ENCODE assay signal across 8 mouse cellular contexts in genomic region chr2:118882840-118883679, GRCm38 (mm10). TPM values are rescaled to one million over a fixed set of nuclear protein-coding genes. Genes with fewer than 3 reads are reported as not detected.
DNase-seq lines count a peak whose midpoint lies in the region; ATAC-seq and TF ChIP-seq lines count a peak whose summit lies in the region.

No protein-coding gene starts in this region.

- peak overlapping the region; percentile 80 for H3K4me2 ChIP-seq in hindbrain, postnatal 0 days (ENCODE audit: low read depth, low read length)

- H3K9ac ChIP-seq in hindbrain, postnatal 0 days (replicated peaks; ENCODE audit: low read length) = 0 out of 2 replicates have a peak overlapping the region, but pooled peaks have one; percentile 24

- 2% methylated on average over 32 of the region's 32 CpGs for WGBS in hindbrain, postnatal 0 days

- DNase-seq in WW6 (ENCODE audit: low read depth, low spot score) = peak; percentile 47
- peak; percentile 91 to 95 for DNase-seq in cerebellum, postnatal 4 days (ENCODE audit: low spot score in 2 of 2)
- peak; percentile 87 for DNase-seq in gastrocnemius, adult 18-20 months (ENCODE audit: low spot score)
- DNase-seq in hindbrain, postnatal 0 days (ENCODE audit: low spot score) = peak; percentile 88
- peak; percentile 39 to 93 for DNase-seq in left cerebral cortex, adult 8-10 months (ENCODE audit: low spot score in 2 of 2)
- DNase-seq in right cerebral cortex, postnatal 10 days (ENCODE audit: low spot score in 2 of 2) = peak; percentile 88 to 93
- DNase-seq in urinary bladder, postnatal 25 days (ENCODE audit: low spot score) = peak; percentile 91

- no peaks in the 10 kb centered on the region for H3K4me1 ChIP-seq in hindbrain, postnatal 0 days (ENCODE audit: insufficient read depth, low read length)

- H3K4me3 ChIP-seq in hindbrain, postnatal 0 days (ENCODE audit: low read length) = peak overlapping the region; percentile 37

- H3K36me3 ChIP-seq in hindbrain, postnatal 0 days (ENCODE audit: insufficient read depth, low read length) = no peaks in the 10 kb centered on the region

- TF ChIP-seq CTCF in hindbrain, postnatal 0 days (IDR thresholded peaks at IDR 0.05; ENCODE audit: low read depth) = peak; percentile 100

- no peak overlapping the region for H3K27ac ChIP-seq in hindbrain, postnatal 0 days

- H3K27me3 ChIP-seq in hindbrain, postnatal 0 days (ENCODE audit: insufficient read depth, low read length) = peaks cover 9% of the 10 kb centered on the region; the same call in 1 of the 2 replicates

- peak; percentile 77 for ATAC-seq in hindbrain, postnatal 0 days
- ATAC-seq in megakaryocyte progenitor cell, adult 5-6 weeks (replicated peaks; ENCODE audit: poor library complexity) = peak; percentile 78

- H3K9me3 ChIP-seq in hindbrain, postnatal 0 days (ENCODE audit: low read length) = no peaks in the 10 kb centered on the region

RNA-seq across cellular contexts. Expression of gene Bahd1, which starts 17.1 kb away (rescaled TPM):
- 1 to 10 TPM; 4.5 to 6.0 TPM for total RNA-seq in gastrocnemius, adult 18-20 months (2021)
- 24.5 and 25.2 TPM in 2 replicates for total RNA-seq in hindbrain, postnatal 0 days (2014; rRNA removed)
- 4.8 and 5.9 TPM in 2 replicates for polyA plus RNA-seq in hindbrain, postnatal 0 days (2015; fragmentation: Nextera tagmentation; extraction: Ambion mirVana)
- 10 to 100 TPM; 41.8 to 49.3 (median 42.6) TPM for total RNA-seq in left cerebral cortex, adult 8-10 months (2022)
- total RNA-seq in megakaryocyte progenitor cell, adult 5-6 weeks (2015) = 6.0 and 6.5 TPM in 2 replicates
- total RNA-seq in megakaryocyte progenitor cell, adult 5-6 weeks (2017) = 4.9 and 7.1 TPM in 2 replicates

RNA-seq across cellular contexts. Expression of gene Ivd, which starts 21.3 kb away (rescaled TPM):
- total RNA-seq in gastrocnemius, adult 18-20 months (2021) = 100 to 1,000 TPM; 122 to 164 TPM
- total RNA-seq in hindbrain, postnatal 0 days (2014; rRNA removed) = 68.2 and 101 TPM in 2 replicates
- polyA plus RNA-seq in hindbrain, postnatal 0 days (2015; fragmentation: Nextera tagmentation; extraction: Ambion mirVana) = 61.7 and 68.7 TPM in 2 replicates
- total RNA-seq in left cerebral cortex, adult 8-10 months (2022) = 10 to 100 TPM; 72.7 to 88.6 (median 75.3) TPM
- total RNA-seq in megakaryocyte progenitor cell, adult 5-6 weeks (2015) = 25.9 and 29.6 TPM in 2 replicates
- total RNA-seq in megakaryocyte progenitor cell, adult 5-6 weeks (2017) = 37.4 and 39.7 TPM in 2 replicates

RNA-seq across cellular contexts. Expression of gene Chst14, which starts 43.2 kb away (rescaled TPM):
- total RNA-seq in gastrocnemius, adult 18-20 months (2021) = 1 to 10 TPM; 1.7 to 2.3 TPM
- total RNA-seq in hindbrain, postnatal 0 days (2014; rRNA removed) = 6.2 and 8.5 TPM in 2 replicates
- polyA plus RNA-seq in hindbrain, postnatal 0 days (2015; fragmentation: Nextera tagmentation; extraction: Ambion mirVana) = 4.7 and 4.9 TPM in 2 replicates
- 1 to 10 TPM; 2.6 to 4.1 (median 3.3) TPM for total RNA-seq in left cerebral cortex, adult 8-10 months (2022)
- total RNA-seq in megakaryocyte progenitor cell, adult 5-6 weeks (2015) = 4.6 and 5.7 TPM in 2 replicates
- total RNA-seq in megakaryocyte progenitor cell, adult 5-6 weeks (2017) = 1.5 and 4.7 TPM in 2 replicates
